Mouse (Mus musculus) ovary, adult 10 weeks (tissue): ENCODE measurements around the gene Urb1. TPM values are rescaled to one million over a fixed set of nuclear protein-coding genes. Genes with fewer than 3 reads are reported as not detected.

ENCODE experiments used
- polyA plus RNA-seq: library from polyadenylated mRNA; stranded (reverse); fragments of 350-450 nt; fragmentation: Illumina TruSeq; extraction: RNeasy Lipid Tissue Mini Kit (QIAGEN cat#74804); gene quantifications from one replicate; pipeline ENCODE4 v1.2.3, GENCODE M21; 2014

The Urb1 gene
- polyA plus RNA-seq = 7.3 TPM

DNA sequence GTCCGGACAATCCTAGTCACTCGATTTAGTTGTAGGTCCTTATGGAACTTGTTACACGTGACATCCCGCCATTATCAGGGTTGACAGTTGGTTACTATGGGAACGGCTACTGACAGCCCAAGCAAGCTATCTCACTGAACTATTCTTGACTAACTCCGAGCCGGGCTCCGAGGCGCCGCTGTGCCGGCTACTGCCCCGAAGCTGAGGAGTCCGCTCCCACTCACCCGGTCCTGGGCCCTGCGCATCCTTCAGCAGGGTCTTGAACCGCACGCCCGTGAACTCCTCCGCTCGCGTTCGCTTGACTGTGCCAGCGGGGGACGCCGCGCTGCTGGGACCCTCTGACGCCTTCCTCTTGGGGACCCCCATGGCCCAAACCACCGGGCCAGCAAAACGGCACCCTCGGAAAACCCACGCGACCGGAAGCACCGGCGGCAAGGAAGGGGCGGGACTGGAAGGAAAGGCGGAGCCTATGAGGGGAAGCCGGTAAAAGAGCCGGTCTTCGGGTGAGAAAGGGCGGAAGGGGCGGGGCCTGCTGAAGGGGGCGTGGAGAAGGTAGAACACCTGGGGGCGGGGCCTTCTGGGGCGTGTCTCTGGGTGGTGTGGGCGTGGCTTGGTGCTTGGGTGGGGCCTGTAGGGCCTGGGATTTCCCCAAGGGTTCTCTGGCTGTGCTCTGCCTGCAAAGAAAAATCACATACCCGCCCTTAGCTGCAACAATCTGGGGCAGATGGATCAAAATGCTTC is at the start of gene Urb1:
Urb1 (minus strand) TSS at position 439 of the 741 bp plus-strand sequence.

GRCm38 (mm10) chr16:90826457-90826856 is 16.2 kb upstream of the Urb1 start, which contains the start of gene Eva1c:
TSS of gene Eva1c (plus strand) at chr16:90826719.

DNA sequence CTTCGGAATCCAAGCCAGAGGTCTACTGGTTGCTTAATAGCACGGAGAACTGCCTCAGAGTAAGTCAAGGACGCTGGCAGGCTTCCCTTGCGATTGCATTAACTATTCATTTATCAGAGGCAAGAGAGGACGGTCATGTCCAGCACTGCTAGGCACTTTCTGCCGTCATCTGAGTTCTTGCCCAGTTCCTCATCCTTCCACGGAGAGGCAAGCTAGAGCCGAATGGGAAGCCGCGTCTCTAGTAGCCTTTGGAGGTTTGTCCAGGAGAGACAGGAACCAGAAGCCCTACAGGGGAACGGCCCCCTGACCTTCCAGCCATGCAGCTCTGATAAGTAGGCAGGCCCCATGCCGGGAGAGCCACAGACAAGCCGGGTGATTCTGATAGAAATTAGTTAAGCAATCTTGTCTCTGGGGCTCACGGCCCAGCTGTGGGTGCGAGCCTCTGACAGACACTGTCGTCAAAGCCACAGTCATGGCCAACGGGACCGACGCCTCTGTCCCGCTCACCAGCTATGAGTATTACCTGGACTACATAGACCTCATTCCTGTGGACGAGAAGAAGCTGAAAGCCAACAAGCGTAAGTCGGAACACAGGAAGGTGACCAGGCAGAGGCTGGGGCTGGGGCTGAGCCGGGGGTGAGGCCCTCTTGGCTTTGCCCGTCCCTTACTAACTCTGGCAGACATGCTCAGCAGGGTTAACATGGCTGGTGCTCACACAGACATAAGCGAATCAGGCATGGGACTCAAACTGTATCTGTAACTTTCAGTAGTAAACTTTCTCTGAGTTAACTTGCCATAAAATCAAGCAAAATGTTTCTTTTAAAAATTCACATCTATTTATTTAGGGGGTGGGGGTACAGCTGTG is 71.9 kb downstream of the Urb1 start, which contains the start of gene Mrap:
Mrap (plus strand) TSS at position 116 of the 865 bp plus-strand sequence.

DNA sequence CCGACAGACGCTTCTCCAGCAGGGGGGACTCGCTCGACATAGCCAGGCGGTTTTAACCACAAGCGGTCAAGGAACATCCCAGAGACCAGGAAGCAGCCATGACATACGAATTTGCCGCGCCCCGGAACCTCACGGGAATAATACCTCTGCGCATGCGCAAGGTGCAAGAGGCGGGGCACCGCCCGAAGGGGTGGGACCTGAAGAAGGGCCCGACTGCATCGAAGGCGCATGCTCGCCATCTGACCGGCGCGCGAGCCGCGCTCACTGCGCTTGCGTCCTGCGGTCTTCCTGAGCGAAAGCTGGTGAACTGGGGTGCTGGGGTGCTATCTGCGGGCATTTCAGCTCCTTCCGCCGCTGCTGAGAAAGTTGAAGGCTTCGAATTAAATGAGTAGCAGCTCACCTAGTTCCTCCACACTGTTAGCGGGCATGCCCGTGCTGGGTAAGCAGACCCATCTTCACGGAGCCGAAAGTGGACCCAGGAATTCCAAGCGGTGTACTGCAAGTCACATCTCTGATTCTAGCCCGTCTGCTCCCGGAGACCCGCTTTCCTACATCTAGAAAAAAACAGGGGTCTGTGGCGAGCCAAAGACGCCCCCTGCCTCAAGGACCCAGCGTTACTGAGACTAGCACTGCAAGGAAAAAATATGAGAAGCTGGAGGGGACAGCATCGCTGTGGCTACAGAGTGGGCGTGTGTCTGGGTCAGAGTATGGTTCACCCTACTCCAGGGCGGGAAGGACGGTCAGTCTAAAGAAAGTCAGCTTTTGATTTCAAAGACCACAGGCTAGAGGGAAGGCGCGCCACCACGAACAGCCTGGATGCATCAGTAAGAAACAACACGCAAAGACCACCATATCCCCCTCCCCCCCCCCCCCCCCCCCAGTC is 82.7 kb downstream of the Urb1 start, which contains the start of gene Mis18a:
Mis18a (minus strand) TSS at position 172 of the 883 bp plus-strand sequence.

Other genes starting within 250 kb of the Urb1 start
- gene Mis18a, start 83.0 kb downstream of the Urb1 start, polyA plus RNA-seq = 30.0 TPM
- 0.86 TPM for gene Mrap, start 72.2 kb downstream of the Urb1 start, polyA plus RNA-seq
- 0.26 TPM for gene Eva1c, start 16.3 kb upstream of the Urb1 start, polyA plus RNA-seq
- gene Cfap298, start 124.7 kb upstream of the Urb1 start, polyA plus RNA-seq = 6.5 TPM
- 31.1 TPM for gene Synj1, start 200.9 kb upstream of the Urb1 start, polyA plus RNA-seq
- 91.2 TPM for gene Paxbp1, start 234.1 kb upstream of the Urb1 start, polyA plus RNA-seq